Mouse (Mus musculus) heart, embryonic 13.5 days (tissue): ENCODE measurements at regions not wholly inside any gene's neighbourhood (a gene's known extent, or its start where the extent isn't known, plus 50 kb on each side); places are given as distances from the start of the nearest gene placed in this dataset.

Source experiments
- ATAC-seq: fragments of 200-750 bp; cut with Nextera tagmentation; 2 replicates; pipeline ENCODE4 v1.8.0; 2017; ENCODE audit warnings: moderate TSS enrichment; ENCODE audit not compliant: insufficient number of reproducible peaks, low FRiP score, low TSS enrichment; ENCODE audit errors: extremely low read depth
- H3K27ac ChIP-seq: fragments of 300-500 bp; sonication (generic); replicated peaks from 2 replicates; pipeline ENCODE4 v1.5.1; 2015; ENCODE audit warnings: moderate library complexity, mild to moderate bottlenecking, inconsistent platforms
- H3K27me3 ChIP-seq: fragments of 300-500 bp; sonication (generic); replicated peaks from 2 replicates; pipeline ENCODE4 v1.6.1; 2015; ENCODE audit warnings: mild to moderate bottlenecking, inconsistent platforms
- H3K36me3 ChIP-seq: fragments of 300-500 bp; sonication (generic); 2 replicates; pipeline ENCODE4 v1.6.1; 2015; ENCODE audit warnings: mild to moderate bottlenecking, inconsistent platforms
- H3K4me1 ChIP-seq: fragments of 300-500 bp; sonication (generic); 2 replicates; pipeline ENCODE4 v1.6.1; 2015; ENCODE audit warnings: inconsistent platforms
- H3K4me2 ChIP-seq: fragments of 300-500 bp; sonication (generic); 2 replicates; pipeline ENCODE4 v1.6.1; 2015; ENCODE audit warnings: inconsistent platforms, mild to moderate bottlenecking, moderate library complexity
- H3K4me3 ChIP-seq: fragments of 300-500 bp; sonication (generic); 2 replicates; pipeline ENCODE4 v1.5.1; 2015; ENCODE audit warnings: moderate library complexity, mild to moderate bottlenecking, inconsistent platforms
- H3K9ac ChIP-seq: fragments of 300-500 bp; sonication (generic); 2 replicates; pipeline ENCODE4 v1.6.1; 2015; ENCODE audit warnings: inconsistent platforms, mild to moderate bottlenecking, moderate library complexity
- H3K9me3 ChIP-seq: fragments of 300-500 bp; sonication (generic); 2 replicates; pipeline ENCODE4 v1.6.1; 2016; ENCODE audit warnings: inconsistent platforms
- WGBS: fragments of 180-500 bp; shearing (Covaris S2); methylation state at CpG from one replicate; pipeline ENCODE4 v1.1.7; 2015; ENCODE audit warnings: mixed read lengths; 5-methylcytosine and 5-hydroxymethylcytosine counted together

DNA sequence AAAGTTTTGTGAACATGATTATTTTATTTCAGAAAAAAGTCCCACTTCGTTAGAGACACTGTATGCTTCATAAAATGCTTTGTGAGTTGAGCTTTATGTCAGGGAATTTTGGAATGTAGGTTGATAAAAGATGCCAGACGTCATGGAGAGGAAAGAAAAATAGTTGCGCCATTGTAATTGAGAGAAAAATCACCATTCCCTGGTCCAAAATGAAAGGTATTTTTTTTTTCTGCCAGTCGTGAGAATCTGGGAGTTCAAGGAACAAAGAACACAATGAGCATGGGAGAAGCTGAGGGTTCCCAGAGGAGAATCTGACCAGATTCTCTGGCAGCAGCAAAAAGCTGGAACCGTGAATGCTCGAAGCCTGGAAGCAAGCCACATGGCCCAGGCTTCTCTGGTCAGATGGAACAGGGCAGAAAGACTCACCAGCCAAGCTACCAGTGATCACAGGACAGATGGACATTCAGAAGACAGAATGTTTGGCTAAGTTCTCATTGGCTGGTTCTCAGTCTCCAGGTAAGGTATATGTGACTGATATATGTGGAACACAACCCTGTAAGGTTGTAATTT lies 247.5 kb downstream of the Dnajb9 start:
- no peak overlapping the region for H3K27ac ChIP-seq
- ATAC-seq = no peak
- H3K4me1 ChIP-seq = no peaks in the 10 kb centered on the region
- H3K9ac ChIP-seq = no peak overlapping the region
- 73% methylated on average over 6 of the region's 6 CpGs for WGBS
- H3K4me3 ChIP-seq = no peak overlapping the region
- no peaks in the 10 kb centered on the region for H3K36me3 ChIP-seq
- H3K27me3 ChIP-seq = no peaks in the 10 kb centered on the region
- H3K9me3 ChIP-seq = no peaks in the 10 kb centered on the region
- H3K4me2 ChIP-seq = no peak overlapping the region

GRCm38 (mm10) chr12:43924228-43924627 lies 285.9 kb downstream of the Dnajb9 start:
- 64% methylated on average over 5 of the region's 5 CpGs for WGBS
- no peak overlapping the region for H3K27ac ChIP-seq
- no peak overlapping the region for H3K4me2 ChIP-seq
- H3K27me3 ChIP-seq = no peaks in the 10 kb centered on the region
- no peak overlapping the region for H3K4me3 ChIP-seq
- H3K36me3 ChIP-seq = no peaks in the 10 kb centered on the region
- no peaks in the 10 kb centered on the region for H3K9me3 ChIP-seq
- no peak for ATAC-seq
- H3K9ac ChIP-seq = no peak overlapping the region
- H3K4me1 ChIP-seq = no peaks in the 10 kb centered on the region

GRCm38 (mm10) chr12:43920396-43920795 lies 289.7 kb downstream of the Dnajb9 start:
- Histone ChIP-seq H3K4me2 (no peak overlapping the region), H3K27ac (no peak overlapping the region), H3K9me3 (no peaks in the 10 kb centered on the region), H3K4me3 (no peak overlapping the region), H3K4me1 (no peaks in the 10 kb centered on the region), H3K36me3 (no peaks in the 10 kb centered on the region), H3K27me3 (no peaks in the 10 kb centered on the region), H3K9ac (no peak overlapping the region)
- WGBS = 60% methylated on average over 4 of the region's 4 CpGs
- no peak for ATAC-seq

DNA sequence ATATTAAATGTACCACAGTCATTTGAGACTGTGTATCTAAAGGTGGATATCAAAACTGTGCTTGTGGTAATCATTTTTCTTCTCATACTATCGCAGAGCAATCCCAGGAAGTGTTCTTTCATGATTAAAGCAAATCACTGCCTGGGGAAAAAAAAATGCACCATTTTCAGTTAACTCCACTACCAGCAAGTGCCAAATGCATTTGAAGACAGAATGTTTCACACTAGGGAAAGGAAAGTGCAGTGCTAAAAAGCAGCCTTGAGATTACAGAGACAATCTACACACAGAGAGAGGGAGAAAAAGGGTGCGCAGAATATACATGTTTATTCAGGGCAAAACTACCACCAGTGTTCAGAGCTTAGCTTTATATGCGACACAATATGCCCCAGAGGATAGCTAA lies 291.0 kb downstream of the Dnajb9 start:
- Histone ChIP-seq H3K9me3 (no peaks in the 10 kb centered on the region), H3K27ac (no peak overlapping the region), H3K36me3 (no peaks in the 10 kb centered on the region), H3K27me3 (no peaks in the 10 kb centered on the region), H3K4me2 (no peak overlapping the region), H3K4me3 (no peak overlapping the region), H3K4me1 (no peaks in the 10 kb centered on the region), H3K9ac (no peak overlapping the region)
- WGBS = 71% methylated on average over 3 of the region's 3 CpGs
- no peak for ATAC-seq

DNA sequence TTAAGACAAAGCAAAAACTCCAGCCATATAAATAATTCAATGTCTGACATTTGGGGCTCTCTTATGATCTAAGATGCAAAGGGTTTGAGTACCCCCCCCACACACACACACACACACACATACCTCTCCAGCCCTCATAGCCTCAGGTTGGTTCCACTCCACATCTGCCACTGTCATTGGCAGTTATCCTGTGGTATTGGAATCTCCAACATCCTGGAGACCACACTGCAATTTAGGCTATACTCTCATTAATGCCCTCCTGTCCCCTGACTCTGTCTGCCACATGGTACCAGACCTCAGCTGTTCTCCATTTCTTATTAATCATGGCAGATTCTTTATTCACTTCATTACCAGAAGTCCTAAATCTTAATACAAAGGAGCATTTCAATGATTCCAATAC lies 293.3 kb downstream of the Dnajb9 start:
- Histone ChIP-seq H3K27me3 (no peaks in the 10 kb centered on the region), H3K9me3 (no peaks in the 10 kb centered on the region), H3K36me3 (no peaks in the 10 kb centered on the region), H3K4me2 (no peak overlapping the region), H3K27ac (no peak overlapping the region), H3K4me1 (no peaks in the 10 kb centered on the region), H3K4me3 (no peak overlapping the region), H3K9ac (no peak overlapping the region)
- ATAC-seq = no peak

DNA sequence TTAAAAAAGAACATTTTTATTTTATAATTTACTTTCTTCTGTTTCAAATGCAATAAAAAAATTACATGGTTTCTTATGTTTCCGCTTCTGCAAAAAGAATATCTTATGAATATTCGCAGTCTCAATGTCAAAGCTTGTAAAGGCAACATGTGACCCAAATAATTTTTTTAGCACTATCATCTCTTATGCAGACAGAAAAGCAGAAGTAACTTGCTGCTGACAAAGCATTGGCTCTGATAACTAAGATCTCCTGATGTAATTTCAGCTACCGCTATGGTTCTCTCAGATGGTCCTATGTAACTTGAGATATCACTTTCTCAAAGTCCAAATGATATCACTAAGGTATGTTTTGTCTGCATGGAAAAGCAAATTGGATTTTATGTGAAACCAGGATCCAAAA lies 310.9 kb downstream of the Dnajb9 start:
- Histone ChIP-seq H3K9me3 (no peaks in the 10 kb centered on the region), H3K27ac (no peak overlapping the region), H3K4me3 (no peak overlapping the region), H3K4me1 (no peaks in the 10 kb centered on the region), H3K9ac (no peak overlapping the region), H3K4me2 (no peak overlapping the region), H3K27me3 (no peaks in the 10 kb centered on the region), H3K36me3 (no peaks in the 10 kb centered on the region)
- WGBS = 78% methylated on average over 3 of the region's 3 CpGs
- no peak for ATAC-seq

DNA sequence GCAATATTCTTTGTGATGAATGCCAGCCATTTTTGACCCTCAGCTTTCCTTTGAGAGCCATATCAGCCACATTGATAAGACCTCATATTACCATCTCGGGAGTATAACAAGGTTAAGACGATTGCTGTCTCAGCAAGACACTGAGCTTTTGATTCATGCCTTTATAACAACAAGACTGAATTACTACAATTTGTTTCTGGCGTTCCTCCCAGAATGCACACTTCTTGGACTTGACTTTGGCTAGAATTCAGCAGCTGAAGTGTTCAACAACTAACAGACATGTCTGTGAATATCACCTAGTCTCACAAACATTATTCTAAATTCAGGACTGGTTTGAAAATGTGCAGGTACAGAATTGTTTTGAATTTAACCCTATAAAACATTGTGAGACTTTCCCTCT lies 324.5 kb downstream of the Dnajb9 start:
- 53% methylated on average over 3 of the region's 3 CpGs for whole genome bisulfite sequencing
- H3K4me1 ChIP-seq = no peaks in the 10 kb centered on the region
- no peaks in the 10 kb centered on the region for H3K9me3 ChIP-seq
- H3K4me3 ChIP-seq = no peak overlapping the region
- no peak overlapping the region for H3K9ac ChIP-seq
- no peak overlapping the region for H3K27ac ChIP-seq
- H3K27me3 ChIP-seq = no peaks in the 10 kb centered on the region
- no peaks in the 10 kb centered on the region for H3K36me3 ChIP-seq
- H3K4me2 ChIP-seq = no peak overlapping the region
- ATAC-seq = no peak

- ATAC-seq = no peak
- no peaks in the 10 kb centered on the region for H3K9me3 ChIP-seq
- H3K4me3 ChIP-seq = no peak overlapping the region
- H3K4me1 ChIP-seq = no peaks in the 10 kb centered on the region
- no peak overlapping the region for H3K27ac ChIP-seq
- H3K36me3 ChIP-seq = no peaks in the 10 kb centered on the region
- no peaks in the 10 kb centered on the region for H3K27me3 ChIP-seq
- WGBS = 82% methylated on average over 1 of the region's 1 CpGs
- no peak overlapping the region for H3K4me2 ChIP-seq
- H3K9ac ChIP-seq = no peak overlapping the region
Observed at GRCm38 (mm10) chr12:43860479-43860878, 349.6 kb downstream of the Dnajb9 start.

GRCm38 (mm10) chr12:43856370-43856769 lies 353.8 kb downstream of the Dnajb9 start:
- 70% methylated on average over 4 of the region's 4 CpGs for WGBS
- no peaks in the 10 kb centered on the region for H3K9me3 ChIP-seq
- no peaks in the 10 kb centered on the region for H3K4me1 ChIP-seq
- H3K9ac ChIP-seq = no peak overlapping the region
- no peak overlapping the region for H3K4me2 ChIP-seq
- H3K36me3 ChIP-seq = no peaks in the 10 kb centered on the region
- no peaks in the 10 kb centered on the region for H3K27me3 ChIP-seq
- no peak overlapping the region for H3K27ac ChIP-seq
- H3K4me3 ChIP-seq = no peak overlapping the region
- no peak for ATAC-seq

GRCm38 (mm10) chr12:43852246-43852645 lies 357.9 kb downstream of the Dnajb9 start:
- Histone ChIP-seq H3K9ac (no peak overlapping the region), H3K4me3 (no peak overlapping the region), H3K27me3 (no peaks in the 10 kb centered on the region), H3K4me2 (no peak overlapping the region), H3K4me1 (no peaks in the 10 kb centered on the region), H3K36me3 (no peaks in the 10 kb centered on the region), H3K9me3 (no peaks in the 10 kb centered on the region), H3K27ac (no peak overlapping the region)
- no peak for ATAC-seq

DNA sequence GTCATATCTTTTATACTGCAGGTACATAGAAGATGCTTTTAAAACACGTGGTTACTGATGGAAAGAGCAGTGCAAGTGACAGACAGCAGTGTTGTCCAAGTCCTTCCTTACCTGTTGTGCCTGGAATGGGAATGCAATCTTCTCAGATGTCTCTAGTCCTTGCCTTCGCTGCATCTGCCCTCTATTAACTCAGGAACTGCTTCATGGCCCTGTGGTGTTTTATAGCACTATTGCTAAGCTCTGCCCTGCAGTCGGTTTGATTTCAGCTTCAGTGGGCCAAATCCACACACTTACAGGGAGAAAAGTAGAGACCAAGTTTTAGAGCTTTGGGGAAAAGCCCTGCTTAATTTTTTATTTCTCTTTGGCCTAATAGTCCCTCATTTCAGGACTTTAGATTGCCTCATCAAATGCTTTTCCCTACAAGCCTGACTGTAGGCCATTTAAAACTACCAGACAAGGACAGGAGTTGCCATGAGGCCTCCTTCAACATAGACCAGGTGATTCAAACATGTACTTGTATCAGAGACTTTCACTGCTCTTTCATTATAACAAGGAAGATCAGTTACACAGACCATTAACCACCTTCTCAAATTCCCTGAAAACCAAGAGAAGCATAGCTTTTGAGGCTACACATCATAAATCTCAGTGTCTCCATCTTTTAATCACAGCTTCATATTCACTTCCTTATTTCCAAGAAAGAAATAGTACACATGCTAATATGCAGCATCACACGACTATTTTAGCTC lies 358.7 kb downstream of the Dnajb9 start:
- H3K9ac ChIP-seq = no peak overlapping the region
- H3K4me1 ChIP-seq = no peaks in the 10 kb centered on the region
- H3K4me2 ChIP-seq = no peak overlapping the region
- H3K36me3 ChIP-seq = no peaks in the 10 kb centered on the region
- no peaks in the 10 kb centered on the region for H3K9me3 ChIP-seq
- H3K27ac ChIP-seq = no peak overlapping the region
- no peaks in the 10 kb centered on the region for H3K27me3 ChIP-seq
- no peak for ATAC-seq
- no peak overlapping the region for H3K4me3 ChIP-seq
- WGBS = 53% methylated on average over 4 of the region's 4 CpGs

DNA sequence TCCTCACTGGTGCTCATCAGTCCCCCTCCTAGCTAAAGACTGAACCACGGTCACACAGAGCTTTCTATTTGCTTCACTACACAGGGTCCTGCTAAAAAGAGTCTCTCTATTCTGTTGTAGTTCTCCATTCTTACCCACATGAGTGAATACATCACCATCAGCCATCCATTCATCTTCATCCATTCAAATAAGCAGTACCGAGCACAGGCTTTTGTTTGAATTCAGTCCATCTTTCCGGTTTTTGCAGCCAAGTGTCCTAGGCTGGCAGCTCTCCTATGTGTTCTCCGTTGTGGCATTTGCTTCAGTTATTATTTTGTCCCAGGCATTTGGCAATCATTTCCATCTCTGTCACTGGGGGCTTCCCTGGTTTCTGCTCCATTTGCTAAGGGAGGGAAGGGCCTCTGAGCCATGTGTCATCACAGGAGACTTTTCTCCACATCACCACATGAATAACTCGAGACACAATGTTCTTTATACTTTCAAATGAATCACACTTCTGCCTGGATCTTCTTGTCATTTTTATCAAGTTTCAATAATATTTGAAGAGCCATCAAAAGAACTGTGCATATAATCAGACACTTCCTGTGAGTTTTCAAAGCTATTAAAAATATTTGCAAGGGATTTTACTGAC lies 366.1 kb downstream of the Dnajb9 start:
- H3K27ac ChIP-seq = no peak overlapping the region
- no peak overlapping the region for H3K4me3 ChIP-seq
- no peak overlapping the region for H3K9ac ChIP-seq
- H3K36me3 ChIP-seq = no peaks in the 10 kb centered on the region
- H3K4me2 ChIP-seq = no peak overlapping the region
- H3K9me3 ChIP-seq = no peaks in the 10 kb centered on the region
- H3K27me3 ChIP-seq = no peaks in the 10 kb centered on the region
- 60% methylated on average over 5 of the region's 5 CpGs for WGBS
- H3K4me1 ChIP-seq = no peaks in the 10 kb centered on the region
- ATAC-seq = no peak
